Mouse (Mus musculus) spleen, adult 2 months (tissue): Measurements from ENCODE around the gene Gm12184. TPM values are rescaled to one million over a fixed set of nuclear protein-coding genes. Genes with fewer than 3 reads are reported as not detected.
"Not testable (repeated sequence)": the region's sequence is repeated elsewhere in the genome, so short reads cannot be mapped to it uniquely, and the experiment has no call there.

Experiments
- DNase-seq, 2 experiments: peaks; one replicate each; pipeline versions ENCODE4 v3.0.0 to v3.0.0-alpha.2; 2012 to 2021; ENCODE audit warnings: low spot score in 2 of 2, low read depth in 1 of 2
- H3K27ac ChIP-seq: fragments of 200-500 bp; 2 replicates; pipeline ENCODE4 v1.5.1; 2012; ENCODE audit warnings: low read length, inconsistent platforms; ENCODE audit not compliant: insufficient read depth
- H3K27me3 ChIP-seq: fragments of 200-500 bp; 2 replicates; pipeline ENCODE4 v1.6.1; 2012; ENCODE audit warnings: mild to moderate bottlenecking, moderate library complexity, low read length, inconsistent platforms; ENCODE audit not compliant: control insufficient read depth, insufficient read depth
- H3K36me3 ChIP-seq: fragments of 200-500 bp; 2 replicates; pipeline ENCODE4 v1.6.1; 2012; ENCODE audit warnings: mild to moderate bottlenecking, low read length, inconsistent platforms; ENCODE audit not compliant: control insufficient read depth, insufficient read depth
- H3K4me1 ChIP-seq: fragments of 200-500 bp; 2 replicates; pipeline ENCODE4 v1.6.1; 2011; ENCODE audit warnings: inconsistent platforms; ENCODE audit not compliant: control insufficient read depth, insufficient read depth, insufficient read length
- H3K4me3 ChIP-seq: fragments of 200-500 bp; 2 replicates; pipeline ENCODE4 v1.5.1; 2011; ENCODE audit warnings: mild to moderate bottlenecking, inconsistent platforms; ENCODE audit not compliant: insufficient read depth, insufficient read length; ENCODE audit errors: extremely low read depth
- CTCF ChIP-seq: fragments of 200-500 bp; IDR thresholded peaks from 2 replicates; pipeline ENCODE4 v1.5.1; 2011; ENCODE audit warnings: mild to moderate bottlenecking, inconsistent platforms; ENCODE audit not compliant: insufficient read depth, insufficient read length, insufficient replicate concordance; ENCODE audit errors: extremely low read depth
- POLR2A ChIP-seq: fragments of 200-500 bp; IDR thresholded peaks from 2 replicates; pipeline ENCODE4 v1.6.1; 2011; ENCODE audit warnings: low read depth, low read length, inconsistent platforms
- WGBS: fragments of 180-500 bp; shearing (Covaris S2); methylation state at CpG from one replicate; pipeline ENCODE4 v1.1.7; 2018; 5-methylcytosine and 5-hydroxymethylcytosine counted together
- polyA plus RNA-seq: library from polyadenylated mRNA; depleted of rRNA; stranded (reverse); fragments of >200 nt; gene quantifications from 2 replicates; pipeline ENCODE4 v1.2.3, GENCODE M21; 2012; rRNA removed

Gm12184 gene
- polyA plus RNA-seq = 3.9 and 6.1 TPM in 2 replicates

DNA sequence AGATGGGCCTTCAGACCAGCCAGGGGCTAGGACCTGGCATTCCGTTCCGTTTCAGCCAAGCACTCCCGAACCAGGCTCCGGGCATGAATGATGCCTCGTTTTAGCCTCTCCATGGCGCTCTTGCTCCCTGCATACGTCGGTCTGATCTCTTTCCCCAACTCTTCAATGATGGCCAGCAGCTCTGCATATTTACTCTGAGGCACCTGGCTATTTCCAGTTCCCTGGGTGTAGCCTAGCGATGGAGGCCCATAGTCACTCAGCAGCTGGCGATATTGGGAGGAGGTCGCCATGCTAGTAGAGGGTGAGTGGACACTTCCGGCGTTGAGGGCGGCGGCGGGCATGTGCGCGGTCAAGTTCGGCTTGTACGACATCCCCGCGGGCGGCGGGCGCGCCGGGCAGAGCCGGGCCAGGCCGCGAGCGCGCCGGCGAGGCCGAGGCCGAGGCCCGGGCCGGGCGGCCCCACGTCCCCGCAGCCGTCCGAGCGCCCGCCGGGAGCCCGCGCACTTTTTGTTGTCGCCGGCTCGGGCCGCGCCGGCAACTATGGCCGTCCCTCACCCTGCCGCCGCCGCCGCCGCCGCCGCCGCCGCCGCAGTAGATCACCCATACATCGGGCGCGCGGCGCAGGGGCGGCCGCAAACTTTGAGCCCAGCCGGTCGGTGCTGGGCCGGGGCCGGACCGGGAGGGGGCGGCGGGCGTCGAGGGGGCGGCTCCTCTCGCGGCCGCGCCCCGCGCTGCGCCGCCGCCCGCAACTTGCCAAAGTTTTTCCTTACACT is at the start of gene Gm12184, which contains the start of gene Trim7:
TSS of gene Gm12184 (minus strand) at position 677 of the 773 bp plus-strand sequence.
TSS of gene Trim7 (plus strand) at position 162 of the 773 bp plus-strand sequence.
- under 1% methylated on average over 65 of the region's 92 CpGs for WGBS
- H3K27me3 ChIP-seq, H3K27ac ChIP-seq, H3K36me3 ChIP-seq, H3K4me1 ChIP-seq, DNase-seq: not testable (repeated sequence)
- peak within 1 kb of the TSS; percentile 61 for H3K4me3 ChIP-seq

DNA sequence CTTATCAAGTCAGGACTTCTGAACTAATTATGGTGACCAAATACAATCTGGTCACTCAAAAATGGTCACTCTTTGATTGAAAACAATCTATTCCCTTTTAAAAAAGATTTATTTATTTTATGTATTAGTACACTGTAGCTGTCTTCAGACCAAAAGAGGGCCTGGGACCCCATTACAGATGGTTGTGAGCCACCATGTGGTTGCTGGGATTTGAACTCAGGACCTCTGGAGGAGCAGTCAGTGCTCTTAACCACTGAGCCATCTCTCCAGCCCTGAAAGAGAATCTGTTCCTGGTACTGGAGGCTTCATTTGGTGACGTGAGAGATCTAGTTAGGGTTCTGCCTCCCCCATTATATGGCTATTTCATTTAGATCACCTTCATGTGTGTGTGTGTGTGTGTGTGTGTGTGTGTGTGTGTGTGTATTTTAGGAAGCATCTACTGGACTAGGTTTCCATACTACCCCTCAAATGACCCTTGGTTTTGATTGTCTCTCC is 48.9 kb upstream of the Gm12184 start:
- not testable (repeated sequence) for H3K27ac ChIP-seq, H3K4me3 ChIP-seq, H3K27me3 ChIP-seq, DNase-seq, H3K36me3 ChIP-seq, H3K4me1 ChIP-seq
- 94% methylated on average over 1 of the region's 1 CpGs for WGBS

DNA sequence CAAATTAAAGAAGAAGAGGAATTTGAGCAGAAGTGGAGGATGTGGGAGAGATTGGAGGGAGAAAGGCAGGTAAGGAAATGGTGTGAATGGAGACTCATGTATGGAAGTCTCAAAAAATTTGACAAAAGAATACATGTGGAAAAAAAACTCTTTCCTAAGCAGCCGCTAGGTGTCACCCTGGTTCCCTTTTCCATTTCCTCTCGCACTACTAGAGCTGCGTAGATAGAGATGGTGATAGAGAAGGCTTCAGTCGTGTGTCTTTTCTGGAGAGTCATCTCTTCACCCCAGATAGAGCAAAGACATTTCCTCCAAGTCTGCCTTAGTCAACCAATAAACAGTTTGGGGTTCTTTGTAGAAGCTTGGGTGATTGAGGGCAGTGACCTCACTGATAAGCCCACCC is 48.0 kb upstream of the Gm12184 start:
- no peaks in the 10 kb centered on the region for H3K27me3 ChIP-seq
- H3K4me1 ChIP-seq = peaks cover 7% of the 10 kb centered on the region; the same call in 1 of the 2 replicates
- no peak overlapping the region for H3K27ac ChIP-seq
- no peaks in the 10 kb centered on the region for H3K36me3 ChIP-seq
- peak; percentile 43; the same call in 1 of the 2 replicates for TF ChIP-seq CTCF
- no peak for TF ChIP-seq POLR2A
- WGBS = under 1% methylated on average over 4 of the region's 4 CpGs
- peak; percentile 65 for DNase-seq
- H3K4me3 ChIP-seq = no peak overlapping the region

DNA sequence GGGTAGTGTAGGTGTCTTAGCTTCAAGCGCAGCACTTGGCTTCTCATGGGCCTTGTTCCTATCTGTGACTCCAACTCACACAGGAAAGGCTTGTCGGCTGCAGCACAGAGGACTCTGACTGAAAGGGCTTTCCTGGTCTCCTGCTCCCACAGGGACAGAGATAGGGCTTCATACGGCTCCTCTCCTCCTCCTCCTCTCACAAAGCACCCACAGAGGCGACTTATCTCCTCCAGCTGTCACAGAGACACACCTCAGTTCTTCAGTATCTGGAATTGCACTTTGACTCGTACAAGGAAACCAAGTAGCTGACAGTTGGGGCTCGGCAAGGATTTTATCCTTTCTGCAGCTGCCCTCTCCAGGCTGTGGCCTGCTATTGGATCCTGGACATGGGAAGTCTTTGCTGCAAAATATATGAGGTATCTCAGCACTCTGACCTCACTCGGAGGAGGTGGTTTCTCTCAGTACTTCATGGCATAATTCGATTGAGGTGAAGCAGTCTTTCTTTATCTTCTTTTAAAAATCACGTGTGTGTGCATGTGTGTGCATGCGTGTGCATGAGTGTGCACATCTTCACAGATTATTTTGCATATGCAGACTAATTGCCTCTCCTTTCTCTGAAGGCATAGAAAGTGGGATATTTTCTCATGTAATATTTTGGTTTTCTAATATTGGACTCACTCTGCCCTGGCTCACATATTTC is 47.3 kb upstream of the Gm12184 start:
- Histone ChIP-seq H3K4me3 (no peak overlapping the region), H3K36me3 (no peaks in the 10 kb centered on the region), H3K4me1 (peaks cover 7% of the 10 kb centered on the region; the same call in 1 of the 2 replicates), H3K27ac (peak overlapping the region; percentile 97), H3K27me3 (no peaks in the 10 kb centered on the region)
- 75% methylated on average over 10 of the region's 10 CpGs for WGBS
- DNase-seq = no peak
- TF ChIP-seq POLR2A (no peak), CTCF (no peak)

DNA sequence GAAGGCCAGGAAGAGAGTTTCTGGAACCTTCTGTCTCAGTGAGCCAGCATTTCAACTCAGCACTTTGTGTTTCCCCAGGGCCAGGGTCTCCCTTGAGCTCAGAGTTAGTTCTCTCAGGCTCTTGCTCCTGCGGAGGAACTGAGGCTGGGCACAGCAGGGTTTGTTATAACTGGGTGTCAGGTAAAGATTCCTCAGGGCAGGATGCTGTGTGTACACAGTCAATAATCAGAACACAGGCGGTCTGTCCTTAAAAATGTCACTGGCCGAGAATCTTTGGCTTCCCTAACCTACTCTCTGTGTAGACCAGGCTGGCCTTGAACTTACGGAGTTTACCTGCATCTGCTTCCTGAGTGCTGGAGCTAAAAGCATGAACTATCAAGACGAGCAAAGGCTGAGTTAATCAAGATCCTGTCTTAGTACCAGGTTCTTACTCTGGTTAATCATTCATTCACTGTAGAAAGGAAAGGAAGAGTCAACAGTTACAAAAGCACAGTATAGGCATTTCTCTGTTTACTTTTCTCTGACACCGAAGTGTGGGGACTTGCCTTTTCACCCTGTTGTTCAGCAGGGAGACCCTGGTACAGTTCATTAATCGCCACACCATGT is 46.3 kb upstream of the Gm12184 start:
- 67% methylated on average over 7 of the region's 7 CpGs for WGBS
- peaks cover 7% of the 10 kb centered on the region; the same call in 1 of the 2 replicates for H3K4me1 ChIP-seq

DNA sequence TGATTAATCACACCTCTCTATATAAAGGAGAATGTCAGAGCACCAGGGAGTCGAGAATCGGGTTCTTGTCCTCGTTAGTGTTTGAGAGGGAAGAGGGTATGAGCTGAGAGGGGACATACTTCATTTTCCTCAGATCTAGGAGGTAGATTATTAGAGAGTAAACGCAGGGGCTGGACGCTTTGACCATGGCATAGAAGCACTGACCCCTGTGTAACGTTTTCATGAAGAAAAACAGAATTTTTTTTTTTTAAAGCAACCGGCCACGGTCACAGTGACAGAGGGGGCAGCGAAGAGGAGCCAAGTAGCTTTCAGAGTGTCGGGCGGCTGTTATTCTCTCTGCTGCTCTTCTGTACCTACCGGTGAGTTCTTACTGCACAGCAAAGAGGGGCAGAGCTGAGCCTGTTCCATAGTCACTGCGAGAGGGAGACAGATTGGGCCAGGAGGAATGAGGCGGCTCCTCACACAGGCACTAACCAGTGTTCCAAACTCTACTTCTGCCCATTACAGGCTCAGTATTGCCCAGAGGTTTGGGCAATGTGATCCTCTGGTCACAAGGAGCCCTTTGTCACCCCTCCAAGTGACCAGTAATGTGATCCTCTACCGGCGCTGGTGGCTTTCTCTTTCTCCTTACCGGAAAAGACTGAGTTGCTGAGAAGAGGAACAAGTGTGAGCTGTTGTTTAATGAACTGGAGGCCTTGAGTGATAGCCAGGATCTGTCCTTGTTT is 45.5 kb upstream of the Gm12184 start:
- WGBS = under 1% methylated on average over 17 of the region's 17 CpGs
- TF ChIP-seq POLR2A (peak; percentile 34; the same call in 1 of the 2 replicates), CTCF (no peak)
- H3K36me3 ChIP-seq = peaks cover 4% of the 10 kb centered on the region
- H3K4me3 ChIP-seq = peak overlapping the region; percentile 63
- DNase-seq = no peak
- peak overlapping the region; percentile 97 for H3K27ac ChIP-seq
- H3K4me1 ChIP-seq = peaks cover 7% of the 10 kb centered on the region; the same call in 1 of the 2 replicates
- H3K27me3 ChIP-seq = no peaks in the 10 kb centered on the region

More for the DNA sequence above, 46.3 kb upstream of the Gm12184 start:
- H3K27ac ChIP-seq = peak overlapping the region; percentile 97
- no peaks in the 10 kb centered on the region for H3K27me3 ChIP-seq
- DNase-seq = no peak
- 0 out of 2 replicates have a peak, but pooled peaks cover 2% of the 10 kb centered on the region for H3K36me3 ChIP-seq
- no peak for TF ChIP-seq CTCF
- no peak for TF ChIP-seq POLR2A
- H3K4me3 ChIP-seq = no peak overlapping the region
